Mouse (Mus musculus): ENCODE data around the gene Parp14. TPM values are rescaled to one million over a fixed set of nuclear protein-coding genes. Genes with fewer than 3 reads are reported as not detected.

The Parp14 gene
- 10.8 TPM for polyA plus RNA-seq (2014; fragmentation: Illumina TruSeq; extraction: RNeasy Lipid Tissue Mini Kit (QIAGEN cat#74804); ENCODE audit: low read depth, low replicate concordance)

GRCm38 (mm10) chr16:35871048-35871851 lies at the start of gene Parp14:
TSS of gene Parp14 (minus strand) at chr16:35871544.

Other genes starting within 250 kb of the Parp14 start
- gene Dirc2, start 102.2 kb downstream of the Parp14 start, polyA plus RNA-seq (2014; fragmentation: Illumina TruSeq; extraction: RNeasy Lipid Tissue Mini Kit (QIAGEN cat#74804); ENCODE audit: low read depth, low replicate concordance) = 40.5 TPM
- 2.6 TPM for gene Hspbap1, start 101.2 kb downstream of the Parp14 start, polyA plus RNA-seq (2014; fragmentation: Illumina TruSeq; extraction: RNeasy Lipid Tissue Mini Kit (QIAGEN cat#74804); ENCODE audit: low read depth, low replicate concordance)
- 17.0 TPM for gene Parp9, start 66.9 kb upstream of the Parp14 start, polyA plus RNA-seq (2014; fragmentation: Illumina TruSeq; extraction: RNeasy Lipid Tissue Mini Kit (QIAGEN cat#74804); ENCODE audit: low read depth, low replicate concordance)
- 9.0 TPM for gene Dtx3l, start 67.6 kb upstream of the Parp14 start, polyA plus RNA-seq (2014; fragmentation: Illumina TruSeq; extraction: RNeasy Lipid Tissue Mini Kit (QIAGEN cat#74804); ENCODE audit: low read depth, low replicate concordance)
- 63.8 TPM for gene Kpna1, start 107.2 kb upstream of the Parp14 start, polyA plus RNA-seq (2014; fragmentation: Illumina TruSeq; extraction: RNeasy Lipid Tissue Mini Kit (QIAGEN cat#74804); ENCODE audit: low read depth, low replicate concordance)
- 5.3 TPM for gene Wdr5b, start 169.6 kb upstream of the Parp14 start, polyA plus RNA-seq (2014; fragmentation: Illumina TruSeq; extraction: RNeasy Lipid Tissue Mini Kit (QIAGEN cat#74804); ENCODE audit: low read depth, low replicate concordance)
- 263 TPM for gene Fam162a, start 200.1 kb upstream of the Parp14 start, polyA plus RNA-seq (2014; fragmentation: Illumina TruSeq; extraction: RNeasy Lipid Tissue Mini Kit (QIAGEN cat#74804); ENCODE audit: low read depth, low replicate concordance)
- 34.3 TPM for gene Ccdc58, start 200.1 kb upstream of the Parp14 start, polyA plus RNA-seq (2014; fragmentation: Illumina TruSeq; extraction: RNeasy Lipid Tissue Mini Kit (QIAGEN cat#74804); ENCODE audit: low read depth, low replicate concordance)